Mouse (Mus musculus) cortical plate, adult 2 months (tissue): ENCODE measurements around the gene Tanc2. TPM values are rescaled to one million over a fixed set of nuclear protein-coding genes. Genes with fewer than 3 reads are reported as not detected.
A peak's percentile ranks its signal among the peaks of the same experiment; 100 is the strongest.

Source experiments
- H3K27ac ChIP-seq: fragments of 200-500 bp; 2 replicates; pipeline ENCODE4 v1.5.1; 2012; ENCODE audit warnings: low read length, control low read depth, inconsistent platforms; ENCODE audit not compliant: insufficient read depth
- H3K4me1 ChIP-seq: fragments of 200-500 bp; 2 replicates; pipeline ENCODE4 v1.6.1; 2011; ENCODE audit warnings: low read length; ENCODE audit not compliant: control insufficient read depth, insufficient read depth
- H3K4me3 ChIP-seq: fragments of 200-500 bp; 2 replicates; pipeline ENCODE4 v1.5.1; 2011; ENCODE audit warnings: mild to moderate bottlenecking, low read length, control low read depth; ENCODE audit not compliant: insufficient read depth
- CTCF ChIP-seq: fragments of 200-500 bp; IDR thresholded peaks from 2 replicates; pipeline ENCODE4 v1.5.1; 2011; ENCODE audit warnings: mild to moderate bottlenecking, control low read depth, low read length; ENCODE audit not compliant: insufficient read depth; ENCODE audit errors: extremely low read depth
- POLR2A ChIP-seq: fragments of 200-500 bp; IDR thresholded peaks from 2 replicates; pipeline ENCODE4 v1.6.1; 2011; ENCODE audit warnings: mild to moderate bottlenecking, low read length, control low read depth; ENCODE audit not compliant: insufficient read depth; ENCODE audit errors: extremely low read depth
- polyA plus RNA-seq: library from polyadenylated mRNA; depleted of rRNA; stranded (reverse); fragments of >200 nt; gene quantifications from 2 replicates; pipeline ENCODE4 v1.2.3, GENCODE M21; 2012

Gene Tanc2
- polyA plus RNA-seq, 1 experiment, result 58.5 TPM

DNA sequence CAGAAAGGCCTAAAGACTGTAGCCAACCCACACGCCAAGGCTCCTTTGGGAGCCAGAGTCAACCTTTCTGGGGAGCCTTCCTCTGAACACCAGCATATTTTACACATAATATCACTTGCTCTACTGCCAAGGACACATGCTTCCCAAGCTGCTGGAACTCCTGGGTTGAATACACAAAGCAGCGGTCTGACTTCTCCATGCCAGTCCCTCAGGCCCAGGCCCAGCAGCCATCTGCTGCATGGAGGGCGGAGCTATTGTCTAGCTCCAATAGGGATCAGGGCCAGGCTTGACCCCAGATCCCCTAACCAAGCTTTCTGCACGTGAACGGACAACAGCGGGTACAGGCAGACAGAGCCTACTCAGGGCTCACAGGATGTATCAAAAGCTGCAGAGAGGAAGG lies 345.0 kb downstream of the Tanc2 start:
- Histone ChIP-seq H3K27ac (no peak overlapping the region), H3K4me3 (no peak overlapping the region)
- TF ChIP-seq CTCF (no peak), POLR2A (no peak)

DNA sequence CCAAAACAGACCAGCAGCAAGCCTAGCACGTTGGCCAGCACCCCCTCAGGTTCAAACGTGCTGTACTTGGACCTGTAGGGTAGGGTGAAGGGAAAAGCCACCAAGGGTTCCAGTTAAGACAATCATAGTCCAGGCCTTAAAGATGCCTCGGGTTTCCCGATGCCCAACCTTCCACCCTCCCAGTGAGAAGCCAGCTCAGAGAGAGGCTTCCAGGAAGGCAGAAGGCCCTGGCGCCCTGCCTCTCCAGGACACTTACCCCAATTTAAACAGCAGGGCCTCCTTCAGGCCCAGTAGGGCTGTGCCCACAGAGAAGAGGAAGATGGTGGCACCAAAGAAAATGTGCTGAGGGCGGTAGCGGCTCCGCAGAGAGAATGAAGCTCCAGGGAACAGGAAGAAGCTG lies 345.7 kb downstream of the Tanc2 start:
- no peak overlapping the region for H3K4me3 ChIP-seq
- peaks cover 2% of the 10 kb centered on the region; the same call in 1 of the 2 replicates for H3K4me1 ChIP-seq
- no peak overlapping the region for H3K27ac ChIP-seq
- TF ChIP-seq CTCF (no peak), POLR2A (no peak)

More for the DNA sequence above, 345.0 kb downstream of the Tanc2 start:
- peaks cover 2% of the 10 kb centered on the region; the same call in 1 of the 2 replicates for H3K4me1 ChIP-seq

DNA sequence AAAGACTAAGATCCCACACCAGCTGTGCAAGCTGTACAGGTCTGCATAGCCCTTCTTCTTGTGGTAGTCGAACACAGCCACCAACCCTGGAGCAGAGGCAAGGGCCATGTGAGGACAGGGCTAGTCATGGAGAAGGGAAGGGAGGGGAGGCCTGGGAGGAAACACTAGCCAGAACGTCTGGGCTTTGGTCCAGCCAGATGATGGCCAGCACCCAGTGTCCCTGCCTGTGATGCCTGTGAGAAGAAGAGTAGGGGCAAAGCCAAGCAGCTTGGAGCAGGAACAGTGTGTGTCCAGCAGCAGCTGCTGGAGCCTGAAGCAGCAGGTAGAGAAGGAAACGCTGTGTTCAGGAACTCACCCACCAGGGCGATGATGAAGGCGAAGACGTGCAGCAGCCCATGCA lies 346.4 kb downstream of the Tanc2 start:
- peaks cover 2% of the 10 kb centered on the region; the same call in 1 of the 2 replicates for H3K4me1 ChIP-seq
- no peak overlapping the region for H3K27ac ChIP-seq
- no peak for TF ChIP-seq CTCF
- TF ChIP-seq POLR2A, result no peak
- no peak overlapping the region for H3K4me3 ChIP-seq

DNA sequence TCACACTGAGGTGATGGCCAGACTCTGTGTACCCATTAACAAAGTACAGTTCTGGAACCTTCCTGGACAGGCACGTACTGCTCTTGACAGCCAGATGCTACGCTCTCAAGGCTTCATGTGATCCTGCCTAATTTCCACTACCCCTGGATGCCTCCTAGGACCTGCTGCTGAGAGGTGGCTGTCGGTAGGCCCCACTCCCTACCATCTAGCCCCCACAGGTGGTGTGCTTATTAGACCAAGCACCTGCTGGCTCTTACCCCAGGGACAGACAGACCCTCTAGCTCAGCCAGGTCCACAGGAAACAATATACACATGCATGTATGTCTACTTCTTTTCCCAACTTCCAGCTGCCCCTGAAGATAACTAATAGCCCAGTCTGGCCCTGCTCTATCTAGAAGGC lies 347.2 kb downstream of the Tanc2 start:
- H3K4me3 ChIP-seq, result no peak overlapping the region
- no peak for TF ChIP-seq CTCF
- no peak for TF ChIP-seq POLR2A
- H3K27ac ChIP-seq, result no peak overlapping the region
- H3K4me1 ChIP-seq, result peaks cover 2% of the 10 kb centered on the region; the same call in 1 of the 2 replicates

DNA sequence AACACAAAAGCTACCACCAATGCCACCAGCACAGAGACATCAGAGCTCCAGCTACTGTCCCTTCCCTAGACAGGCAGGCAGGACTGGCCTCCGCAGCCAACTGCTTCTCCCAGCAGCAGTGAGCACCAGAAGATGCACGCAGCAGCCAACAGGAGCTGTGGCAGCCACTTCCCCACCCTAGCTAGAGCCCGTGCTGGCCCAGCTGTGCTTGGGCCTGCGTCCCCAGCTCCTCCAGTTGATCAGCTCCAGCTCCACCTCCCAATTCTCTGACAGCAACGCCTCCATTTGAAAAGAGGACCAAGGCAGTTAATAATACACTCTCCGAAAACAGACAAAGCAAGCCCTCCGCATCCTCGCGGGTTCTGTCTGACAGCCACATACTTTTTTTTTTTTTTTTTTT lies 349.0 kb downstream of the Tanc2 start:
- Histone ChIP-seq H3K27ac (no peak overlapping the region), H3K4me1 (peaks cover 2% of the 10 kb centered on the region; the same call in 1 of the 2 replicates), H3K4me3 (no peak overlapping the region)
- TF ChIP-seq POLR2A (no peak), CTCF (no peak)

DNA sequence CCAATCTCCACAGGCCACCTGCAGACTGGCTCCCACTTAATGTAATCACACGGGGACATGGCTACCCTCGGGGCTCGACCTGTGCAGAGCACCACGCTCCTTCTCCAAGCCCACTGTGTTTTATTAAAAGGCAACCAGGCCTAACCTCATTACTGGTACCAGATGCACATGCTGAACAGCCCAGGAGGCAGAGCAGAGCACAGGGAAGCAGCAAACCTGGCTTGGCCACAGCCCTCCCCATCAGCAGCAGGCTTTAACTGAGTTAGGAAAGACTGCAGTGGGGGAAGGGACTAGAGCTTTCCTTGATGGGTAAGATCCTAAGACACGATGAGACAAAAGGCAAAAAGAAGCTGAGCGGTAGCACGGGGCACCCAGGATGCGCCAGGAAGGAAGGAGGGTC lies 352.2 kb downstream of the Tanc2 start:
- Histone ChIP-seq H3K4me1 (no peaks in the 10 kb centered on the region), H3K27ac (no peak overlapping the region), H3K4me3 (no peak overlapping the region)
- TF ChIP-seq CTCF, result no peak
- TF ChIP-seq POLR2A, result no peak

DNA sequence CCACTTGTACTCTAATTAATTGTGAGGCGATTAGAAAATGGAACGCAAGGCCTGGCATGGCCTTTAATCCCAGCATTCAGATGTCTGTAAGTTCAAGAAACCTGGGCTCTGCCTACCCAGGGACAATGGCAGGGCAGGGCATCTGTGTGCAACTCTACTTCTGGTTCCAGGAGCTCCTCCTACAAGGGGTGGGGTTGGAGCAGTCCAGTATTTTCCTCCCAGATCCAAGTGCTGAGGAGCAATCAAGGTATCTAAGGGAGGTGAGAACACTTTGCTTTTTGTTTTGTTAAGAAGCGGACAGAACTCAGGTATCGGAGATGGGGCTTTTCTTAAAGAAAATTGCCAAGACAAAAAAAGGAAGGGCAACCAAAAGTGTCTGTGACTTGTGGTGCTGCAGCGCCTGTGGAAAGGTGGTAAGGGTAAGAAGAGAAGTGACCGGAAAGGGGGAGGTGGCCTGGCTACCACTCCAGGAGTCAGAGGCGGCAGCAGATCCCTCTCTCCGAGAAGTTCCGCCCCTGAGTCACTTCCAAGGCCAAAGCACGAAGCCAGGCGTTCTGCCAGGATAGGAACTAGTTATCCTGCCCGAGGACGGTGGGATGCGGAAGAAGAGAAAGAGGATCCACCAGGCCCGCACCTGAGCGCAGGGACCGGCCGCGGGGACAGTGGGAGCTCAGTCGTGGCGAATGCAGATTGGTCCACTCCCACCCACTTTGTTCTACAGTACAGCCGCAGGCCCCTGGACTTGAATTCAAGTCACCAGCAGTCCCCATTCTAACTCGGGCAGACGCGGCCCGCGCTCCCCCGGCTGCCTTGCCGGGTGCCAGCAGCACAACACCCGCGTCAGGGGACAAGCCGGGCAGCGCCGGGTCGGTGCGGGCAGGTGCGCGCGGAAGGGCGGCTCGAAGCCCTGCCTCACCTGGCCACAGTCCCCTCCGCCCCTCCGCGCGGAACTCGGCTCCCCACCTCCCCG lies 353.6 kb downstream of the Tanc2 start:
- TF ChIP-seq CTCF (no peak), POLR2A (no peak)
- Histone ChIP-seq H3K4me1 (no peaks in the 10 kb centered on the region), H3K27ac (peak overlapping the region; percentile 70; the same call in 1 of the 2 replicates), H3K4me3 (peak overlapping the region; percentile 61)

DNA sequence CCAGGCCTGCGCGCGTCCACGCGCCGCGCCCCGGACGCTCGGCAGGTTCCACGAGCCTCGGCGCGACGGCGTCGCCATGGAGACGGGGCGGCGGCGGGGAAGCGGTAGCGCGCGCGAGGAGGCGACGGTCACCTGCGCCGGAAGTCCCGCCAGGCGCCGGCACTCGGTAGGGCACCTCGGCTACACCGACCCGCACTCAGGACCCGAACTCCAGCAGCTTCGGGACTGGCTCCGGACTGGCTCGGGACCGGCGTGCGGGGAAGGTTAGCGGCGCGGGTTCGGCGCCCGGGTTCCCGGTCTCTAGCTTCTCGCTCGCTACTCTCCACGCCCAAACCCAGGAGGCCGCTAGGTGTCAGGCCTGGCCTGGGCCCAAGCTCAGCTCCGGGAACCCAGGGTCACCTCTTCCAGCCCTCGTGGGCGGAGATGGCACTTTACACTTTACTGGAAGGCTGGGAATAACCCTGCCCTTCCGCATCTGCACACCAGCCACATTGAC lies 354.4 kb downstream of the Tanc2 start:
- H3K27ac ChIP-seq, result peak overlapping the region; percentile 36; the same call in 1 of the 2 replicates
- peak; percentile 42; the same call in 1 of the 2 replicates for TF ChIP-seq POLR2A
- peak; percentile 3; the same call in 1 of the 2 replicates for TF ChIP-seq CTCF

DNA sequence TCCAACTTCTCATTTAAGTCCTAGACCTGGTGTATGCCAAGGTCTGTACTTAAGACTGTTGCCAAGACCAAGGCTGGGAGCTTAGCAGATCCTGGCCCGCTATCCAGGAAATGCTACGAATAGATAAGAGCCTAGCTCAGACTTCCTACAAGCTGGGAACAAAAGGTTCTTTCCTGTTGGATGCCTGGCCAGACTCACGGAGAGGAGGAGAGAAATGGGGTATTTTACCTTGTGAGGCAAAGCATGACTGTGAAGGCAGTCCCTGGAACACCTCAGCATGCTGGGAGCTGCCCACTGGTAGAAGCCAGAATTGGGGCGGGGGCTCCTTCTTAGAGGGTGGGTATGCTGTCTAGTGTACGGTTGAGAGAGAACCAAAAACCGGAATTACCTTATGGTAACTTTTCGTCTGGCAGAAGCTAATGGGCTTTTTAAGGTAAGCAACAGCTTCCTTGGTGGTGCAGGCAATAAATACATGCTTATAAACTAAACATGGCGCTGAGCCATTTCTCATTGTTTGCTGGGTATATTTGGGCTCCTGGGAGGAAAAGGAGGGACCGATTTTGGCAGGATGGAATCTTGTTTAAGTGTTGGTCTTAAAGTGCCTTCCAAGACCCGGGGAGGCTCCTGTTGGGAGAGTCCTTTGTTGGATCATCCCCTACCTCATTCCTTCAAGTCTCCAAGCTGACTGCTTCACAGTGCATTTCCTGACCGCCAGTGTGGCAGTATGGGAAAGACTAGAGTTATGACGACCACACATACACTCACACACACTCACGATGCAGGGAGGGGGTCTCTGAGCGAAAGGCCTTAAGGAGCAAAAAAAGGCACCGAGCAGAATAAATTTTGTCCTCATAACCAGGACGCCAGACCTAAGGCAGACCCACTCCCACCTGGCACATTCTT lies 355.2 kb downstream of the Tanc2 start:
- TF ChIP-seq CTCF (no peak), POLR2A (no peak)
- H3K27ac ChIP-seq, result peak overlapping the region; percentile 36; the same call in 1 of the 2 replicates
- H3K4me3 ChIP-seq, result peak overlapping the region; percentile 61

More for the DNA sequence above, 354.4 kb downstream of the Tanc2 start:
- Histone ChIP-seq H3K4me1 (no peaks in the 10 kb centered on the region), H3K4me3 (peak overlapping the region; percentile 61)

More for the DNA sequence above, 355.2 kb downstream of the Tanc2 start:
- H3K4me1 ChIP-seq, result no peaks in the 10 kb centered on the region
